Mouse (Mus musculus): ENCODE measurements around the gene BC004004.
"Not testable (repeated sequence)": the region's sequence is repeated elsewhere in the genome, so short reads cannot be mapped to it uniquely, and the experiment has no call there.

Gene BC004004

GRCm38 (mm10) chr17:29268682-29269348 lies at the start of gene BC004004:
TSS of gene BC004004 (plus strand) at chr17:29268788.
- peak; percentile 97 to 98 for DNase-seq

GRCm38 (mm10) chr17:29220631-29221030 lies 48.0 kb upstream of the BC004004 start:
- DNase-seq = no peak

GRCm38 (mm10) chr17:29231109-29231508 lies 37.5 kb upstream of the BC004004 start:
- DNase-seq = peak in 1 of 2 experiments; percentile 41

- no peak for DNase-seq
Observed at GRCm38 (mm10) chr17:29236111-29236510, 32.5 kb upstream of the BC004004 start.

GRCm38 (mm10) chr17:29237267-29237771 lies 31.3 kb upstream of the BC004004 start:
- no peak for DNase-seq

- DNase-seq = peak in 1 of 2 experiments; percentile 50
Observed at GRCm38 (mm10) chr17:29237772-29238420, 30.7 kb upstream of the BC004004 start, which contains the start of gene Cpne5. TSS of gene Cpne5 (minus strand) at chr17:29238167.

- DNase-seq = peak in 1 of 2 experiments; percentile 30
Observed at GRCm38 (mm10) chr17:29238421-29238945, 30.1 kb upstream of the BC004004 start.

- DNase-seq = peak in 1 of 2 experiments; percentile 35
Observed at GRCm38 (mm10) chr17:29244912-29245311, 23.7 kb upstream of the BC004004 start.

GRCm38 (mm10) chr17:29245725-29246124 lies 22.9 kb upstream of the BC004004 start:
- peak in 1 of 2 experiments; percentile 40 for DNase-seq

- DNase-seq = peak; percentile 46 to 57
Observed at GRCm38 (mm10) chr17:29246602-29247001, 22.0 kb upstream of the BC004004 start.

GRCm38 (mm10) chr17:29247881-29248280 lies 20.7 kb upstream of the BC004004 start:
- DNase-seq = no peak

- DNase-seq = peak in 1 of 2 experiments; percentile 61
Observed at GRCm38 (mm10) chr17:29249512-29249911, 19.1 kb upstream of the BC004004 start.

- not testable (repeated sequence) for DNase-seq
Observed at GRCm38 (mm10) chr17:29251006-29251405, 17.6 kb upstream of the BC004004 start.

- DNase-seq = no peak
Observed at GRCm38 (mm10) chr17:29251608-29252390, 16.8 kb upstream of the BC004004 start.

- no peak for DNase-seq
Observed at GRCm38 (mm10) chr17:29253236-29253635, 15.4 kb upstream of the BC004004 start.

- no peak for DNase-seq
Observed at GRCm38 (mm10) chr17:29253684-29254083, 14.9 kb upstream of the BC004004 start.

GRCm38 (mm10) chr17:29254784-29255183 lies 13.8 kb upstream of the BC004004 start:
- DNase-seq = not testable (repeated sequence)

GRCm38 (mm10) chr17:29256507-29256906 lies 12.1 kb upstream of the BC004004 start:
- DNase-seq = no peak

- peak in 1 of 2 experiments; percentile 54 for DNase-seq
Observed at GRCm38 (mm10) chr17:29257001-29257511, 11.5 kb upstream of the BC004004 start.

- DNase-seq = no peak
Observed at GRCm38 (mm10) chr17:29258025-29258558, 10.5 kb upstream of the BC004004 start.

- no peak for DNase-seq
Observed at GRCm38 (mm10) chr17:29258921-29259320, 9.7 kb upstream of the BC004004 start.

- DNase-seq = peak; percentile 85 to 91
Observed at GRCm38 (mm10) chr17:29259489-29259888, 9.1 kb upstream of the BC004004 start.
